Mouse (Mus musculus) adipocyte (in vitro differentiated cells): ENCODE data around the gene Katnbl1.
"Not testable (repeated sequence)": the region's sequence is repeated elsewhere in the genome, so short reads cannot be mapped to it uniquely, and the experiment has no call there.

Experiments used
- DNase-seq: peaks from one replicate; pipeline ENCODE4 v3.0.0-alpha.2; 2016; ENCODE audit warnings: low spot score

Gene Katnbl1

GRCm38 (mm10) chr2:112393958-112394357 lies 14.9 kb downstream of the Katnbl1 start:
- DNase-seq, result no peak

GRCm38 (mm10) chr2:112396649-112397048 lies 17.6 kb downstream of the Katnbl1 start:
- no peak for DNase-seq

DNA sequence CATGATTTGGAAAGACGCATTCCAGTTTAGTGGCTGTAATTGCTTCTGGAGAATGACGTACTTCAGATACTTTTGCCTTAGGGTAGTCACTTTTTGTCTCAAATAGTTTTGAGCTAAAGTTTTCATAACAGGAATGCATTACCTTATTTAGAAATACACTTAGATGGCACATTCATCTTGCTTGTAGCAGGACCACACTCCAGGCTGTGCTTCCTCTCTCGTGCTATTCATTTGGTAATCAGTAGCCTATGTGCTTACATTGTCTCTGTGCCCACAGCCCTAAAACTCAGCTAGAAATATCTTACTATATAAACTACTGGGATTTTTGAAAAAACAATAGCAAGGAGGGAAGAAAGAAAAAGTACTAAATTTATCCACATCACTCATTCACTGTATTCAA lies 28.0 kb downstream of the Katnbl1 start:
- no peak for DNase-seq

GRCm38 (mm10) chr2:112425308-112425707 lies 46.3 kb downstream of the Katnbl1 start:
- DNase-seq, result no peak

DNA sequence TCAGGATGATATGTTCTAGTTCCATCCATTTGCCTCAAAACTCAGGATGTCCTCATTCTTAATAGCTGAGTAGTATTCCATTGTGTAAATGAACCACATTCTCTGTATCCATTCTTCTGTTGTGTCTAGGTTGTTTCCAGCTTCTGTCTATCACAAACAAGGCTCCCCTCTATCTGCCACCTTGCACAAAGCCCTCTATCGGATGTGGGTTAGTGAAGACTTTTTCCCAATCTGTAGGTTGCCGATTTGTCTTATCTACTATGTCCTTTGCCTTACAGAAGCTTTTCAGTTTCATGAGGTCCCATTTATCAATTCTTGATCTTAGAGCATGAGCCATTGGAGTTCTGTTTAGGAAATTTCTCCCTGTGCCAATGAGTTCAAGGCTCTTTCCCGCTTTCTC lies 49.5 kb downstream of the Katnbl1 start:
- not testable (repeated sequence) for DNase-seq

DNA sequence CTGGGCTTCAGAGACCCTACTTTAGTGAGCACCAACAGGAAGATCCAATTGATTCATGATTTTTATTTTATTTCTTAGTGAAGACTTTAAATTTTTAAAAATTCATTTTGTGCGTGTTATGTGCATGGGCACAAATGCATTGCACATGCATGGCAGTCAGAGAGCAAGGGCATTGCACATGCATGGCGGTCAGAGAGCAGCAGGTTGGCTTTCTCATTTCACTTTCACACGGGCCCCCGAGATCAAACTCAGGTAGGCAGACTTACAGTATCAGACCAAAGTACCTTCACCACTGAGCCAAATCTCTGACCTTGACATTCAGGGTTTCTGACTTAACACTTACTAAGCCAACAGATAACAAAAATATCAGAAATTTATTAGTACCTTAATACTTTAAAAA lies 50.7 kb downstream of the Katnbl1 start:
- no peak for DNase-seq

DNA sequence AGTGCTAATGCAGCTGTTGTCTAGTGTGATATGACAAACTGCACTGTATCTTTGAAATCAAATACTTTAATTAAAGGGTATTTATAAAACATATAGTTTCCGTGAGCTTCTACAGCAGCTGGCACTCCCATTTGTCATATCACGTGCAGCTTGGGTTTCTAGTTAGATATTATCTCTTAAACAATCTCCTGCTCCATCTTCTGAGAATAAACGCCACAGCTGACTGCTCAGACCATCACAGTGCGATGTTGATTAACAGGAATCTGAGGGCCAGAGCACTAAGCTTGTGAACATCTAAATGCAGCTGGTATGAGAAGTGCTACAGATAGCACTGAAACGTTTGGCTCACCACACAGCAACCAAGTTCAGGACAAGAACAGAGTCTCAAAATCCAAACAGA lies 51.4 kb downstream of the Katnbl1 start:
- DNase-seq, result no peak

GRCm38 (mm10) chr2:112432523-112432922 lies 53.5 kb downstream of the Katnbl1 start:
- no peak for DNase-seq

DNA sequence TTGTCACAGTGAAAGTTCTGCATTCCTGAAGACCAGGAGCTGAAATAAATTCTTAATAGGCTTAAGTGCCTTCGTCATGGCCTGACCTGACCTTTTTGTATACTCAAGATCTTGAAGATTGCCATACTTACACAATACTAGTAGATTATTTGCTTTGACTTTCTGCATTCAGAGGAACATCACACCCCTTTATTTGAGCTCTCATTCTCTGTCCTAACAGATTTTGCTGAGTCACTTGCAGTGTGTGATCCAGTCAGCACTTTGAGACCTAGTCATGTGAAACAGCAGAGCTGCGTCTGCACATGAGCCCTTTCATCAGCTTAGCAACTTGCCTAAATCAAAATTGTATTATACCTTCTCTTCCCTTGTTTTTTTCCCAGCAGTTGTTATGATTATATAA lies 54.3 kb downstream of the Katnbl1 start:
- DNase-seq, result peak; percentile 39

- DNase-seq, result no peak
Measured at GRCm38 (mm10) chr2:112436292-112436691, 57.3 kb downstream of the Katnbl1 start.

- DNase-seq, result no peak
Measured at GRCm38 (mm10) chr2:112437589-112437988, 58.6 kb downstream of the Katnbl1 start.

- no peak for DNase-seq
Measured at GRCm38 (mm10) chr2:112443491-112443890, 64.5 kb downstream of the Katnbl1 start.

GRCm38 (mm10) chr2:112445511-112445910 lies 66.5 kb downstream of the Katnbl1 start:
- no peak for DNase-seq

DNA sequence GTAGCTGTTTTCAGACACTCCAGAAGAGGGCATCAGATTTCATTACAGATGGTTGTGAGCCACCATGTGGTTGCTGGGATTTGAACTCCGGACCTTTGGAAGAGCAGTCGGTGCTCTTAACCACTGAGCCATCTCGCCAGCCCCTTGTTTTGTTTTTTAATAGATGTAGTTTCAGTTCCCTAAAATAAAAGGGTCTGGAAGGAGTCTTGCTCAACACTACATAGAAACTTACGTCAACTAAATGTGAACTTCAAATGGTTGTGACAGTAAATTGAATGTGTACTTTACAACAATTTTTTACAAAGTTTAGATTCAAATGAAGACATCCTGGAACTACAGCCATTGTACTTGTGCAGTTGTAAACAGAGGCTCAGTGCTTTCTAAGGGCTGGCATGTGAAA lies 69.0 kb downstream of the Katnbl1 start:
- DNase-seq, result not testable (repeated sequence)

GRCm38 (mm10) chr2:112448510-112449059 lies 69.6 kb downstream of the Katnbl1 start:
- DNase-seq, result no peak

DNA sequence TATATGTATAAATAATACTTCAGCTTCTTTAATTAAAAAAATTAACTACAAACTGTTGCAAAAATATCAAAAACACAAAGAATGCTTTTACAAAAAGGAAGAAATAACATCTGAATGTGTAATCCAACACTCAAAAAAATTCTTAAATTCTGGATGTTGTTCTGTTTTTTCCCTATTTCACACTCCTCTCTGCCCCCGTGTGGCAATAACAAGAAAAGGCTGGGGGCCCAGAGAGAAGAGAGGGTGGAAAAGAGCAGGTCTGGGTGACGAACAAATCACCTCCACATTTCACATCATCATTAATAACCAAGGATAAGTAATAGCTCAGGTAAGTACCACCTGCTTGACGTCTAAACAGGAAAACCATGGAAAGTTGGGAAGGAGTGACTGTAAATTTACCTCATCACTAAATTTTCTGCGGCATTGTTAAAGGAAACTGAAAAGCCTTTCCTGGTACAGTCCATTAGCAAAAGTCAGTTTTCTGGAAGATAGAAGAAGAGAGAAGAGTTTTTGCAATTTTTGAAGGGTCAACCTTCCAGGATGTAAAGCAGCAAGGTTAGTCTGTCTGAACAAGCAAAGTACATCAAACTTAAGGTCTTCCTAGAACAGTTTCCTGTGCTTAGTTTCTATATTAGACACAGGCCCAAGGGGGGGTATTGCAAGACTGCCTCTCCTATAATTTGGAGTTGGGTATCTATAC lies 70.7 kb downstream of the Katnbl1 start:
- peak; percentile 76 for DNase-seq

- DNase-seq, result not testable (repeated sequence)
Measured at GRCm38 (mm10) chr2:112452513-112452912, 73.5 kb downstream of the Katnbl1 start.

GRCm38 (mm10) chr2:112454125-112454861 lies 75.3 kb downstream of the Katnbl1 start:
- no peak for DNase-seq

DNA sequence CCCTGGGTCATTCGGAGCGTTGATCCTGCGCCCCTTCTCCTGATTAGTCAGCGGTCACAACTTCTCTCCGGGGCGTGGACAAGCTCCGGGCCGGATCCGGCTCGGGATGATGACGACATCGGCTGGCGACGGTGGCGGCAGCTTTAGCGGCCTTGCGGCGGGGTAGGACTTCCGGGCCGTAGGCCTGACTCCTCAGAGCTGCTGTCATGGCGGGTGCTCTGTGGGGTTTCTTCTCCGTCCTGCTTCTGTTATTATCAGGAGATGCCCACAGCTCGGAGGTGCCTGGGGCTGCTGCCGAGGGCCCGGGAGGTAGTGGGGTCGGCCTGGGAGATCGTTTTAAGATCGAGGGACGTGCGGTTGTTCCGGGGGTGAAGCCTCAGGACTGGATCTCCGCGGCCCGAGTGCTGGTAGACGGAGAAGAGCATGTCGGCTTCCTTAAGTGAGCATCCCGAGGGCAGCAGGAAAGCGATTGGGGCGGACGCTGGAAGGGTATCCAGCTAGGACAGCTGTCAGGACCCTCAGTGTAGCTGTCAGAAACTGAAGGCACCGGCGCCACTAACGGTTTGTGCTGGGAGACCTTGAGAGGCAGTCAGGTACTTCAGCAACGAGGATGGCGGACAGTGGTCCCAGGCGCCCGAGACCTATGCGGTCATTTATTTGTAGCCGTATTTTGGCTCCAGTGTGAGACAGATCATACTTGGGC lies 76.0 kb downstream of the Katnbl1 start, which contains the start of gene Emc7:
Gene Emc7, plus strand, starts transcription at position 136 of the 703 bp plus-strand sequence.
- DNase-seq, result peak; percentile 94

- no peak for DNase-seq
Measured at GRCm38 (mm10) chr2:112460557-112460956, 81.5 kb downstream of the Katnbl1 start.
